Mouse (Mus musculus) liver, embryonic 15.5 days (tissue): ENCODE results near the gene Hnrnpd. TPM values are rescaled to one million over a fixed set of nuclear protein-coding genes. Genes with fewer than 3 reads are reported as not detected.

Source experiments
- ATAC-seq: fragments of 200-750 bp; cut with Nextera tagmentation; 2 replicates; pipeline ENCODE4 v1.8.0; 2017; ENCODE audit warnings: moderate number of reproducible peaks, mild to moderate bottlenecking, moderate library complexity; ENCODE audit not compliant: insufficient read depth
- H3K27ac ChIP-seq: fragments of 300-500 bp; sonication (generic); replicated peaks from 2 replicates; pipeline ENCODE4 v1.5.1; 2015; ENCODE audit warnings: mild to moderate bottlenecking, inconsistent platforms
- H3K27me3 ChIP-seq: fragments of 300-500 bp; sonication (generic); 2 replicates; pipeline ENCODE4 v1.6.1; 2015; ENCODE audit warnings: mild to moderate bottlenecking, inconsistent platforms
- H3K36me3 ChIP-seq: fragments of 300-500 bp; sonication (generic); replicated peaks from 2 replicates; pipeline ENCODE4 v1.6.1; 2015; ENCODE audit warnings: moderate library complexity, mild to moderate bottlenecking, inconsistent platforms
- H3K4me1 ChIP-seq: fragments of 300-500 bp; sonication (generic); replicated peaks from 2 replicates; pipeline ENCODE4 v1.6.1; 2015; ENCODE audit warnings: inconsistent platforms
- H3K4me2 ChIP-seq: fragments of 300-500 bp; sonication (generic); 2 replicates; pipeline ENCODE4 v1.6.1; 2015; ENCODE audit warnings: moderate library complexity, mild to moderate bottlenecking, inconsistent platforms
- H3K4me3 ChIP-seq: fragments of 300-500 bp; sonication (generic); replicated peaks from 2 replicates; pipeline ENCODE4 v1.5.1; 2015; ENCODE audit warnings: mild to moderate bottlenecking, inconsistent platforms
- H3K9ac ChIP-seq: fragments of 300-500 bp; sonication (generic); 2 replicates; pipeline ENCODE4 v1.6.1; 2015; ENCODE audit warnings: moderate library complexity, mild to moderate bottlenecking, inconsistent platforms
- H3K9me3 ChIP-seq: fragments of 300-500 bp; sonication (generic); replicated peaks from 2 replicates; pipeline ENCODE4 v1.6.1; 2016; ENCODE audit warnings: inconsistent platforms
- WGBS: fragments of 180-500 bp; shearing (Covaris S2); methylation state at CpG from one replicate; pipeline ENCODE4 v1.1.7; 2015; ENCODE audit warnings: mixed read lengths; ENCODE audit not compliant: insufficient replicate concordance; 5-methylcytosine and 5-hydroxymethylcytosine counted together
- polyA plus RNA-seq: library from polyadenylated mRNA; unstranded; fragments of >200 nt; fragmentation: Nextera tagmentation; extraction: Ambion mirVana; gene quantifications from 2 replicates; pipeline ENCODE4 v1.2.1, GENCODE M21; 2015

The Hnrnpd gene
- polyA plus RNA-seq, 1 experiment from 2014 or later, result 70.5 TPM

GRCm38 (mm10) chr5:99906181-99906956 lies 72.4 kb downstream of the Hnrnpd start, which contains the start of gene Vamp9:
Vamp9 (plus strand) TSS chr5:99906254.
- Histone ChIP-seq H3K27ac (peak within 1 kb of the TSS; percentile 57), H3K9ac (peak within 1 kb of the TSS; percentile 47), H3K36me3 (no peaks in the 10 kb centered on the region), H3K27me3 (no peaks in the 10 kb centered on the region), H3K4me2 (peak within 1 kb of the TSS; percentile 77), H3K4me3 (peak within 1 kb of the TSS; percentile 61), H3K4me1 (peaks cover 8% of the 10 kb centered on the region), H3K9me3 (no peaks in the 10 kb centered on the region)
- 5% methylated on average over 49 of the region's 49 CpGs for WGBS
- peak; percentile 92 for ATAC-seq

Other genes starting within 250 kb of the Hnrnpd start
- gene Rasgef1b, start 249.9 kb downstream of the Hnrnpd start, polyA plus RNA-seq, result 7.3 and 8.7 TPM in 2 replicates
- gene Vamp9, start 72.7 kb downstream of the Hnrnpd start, polyA plus RNA-seq, result not detected in 2 replicates
- gene 4930524J08Rik, start 123 bp upstream of the Hnrnpd start, polyA plus RNA-seq, result 0.48 and 0.77 TPM in 2 replicates
- 46.6 and 47.0 TPM in 2 replicates for gene Hnrnpdl, start 60.7 kb upstream of the Hnrnpd start, polyA plus RNA-seq
- gene Enoph1, start 61.0 kb upstream of the Hnrnpd start, polyA plus RNA-seq, result 15.4 and 17.2 TPM in 2 replicates
- 0.36 and 0.59 TPM in 2 replicates for gene Tmem150c, start 180.9 kb upstream of the Hnrnpd start, polyA plus RNA-seq